Mouse (Mus musculus): ENCODE data around the gene Spaca4. TPM values are rescaled to one million over a fixed set of nuclear protein-coding genes. Genes with fewer than 3 reads are reported as not detected.

Spaca4 gene
- polyA plus RNA-seq, 2 experiments = not detected

DNA sequence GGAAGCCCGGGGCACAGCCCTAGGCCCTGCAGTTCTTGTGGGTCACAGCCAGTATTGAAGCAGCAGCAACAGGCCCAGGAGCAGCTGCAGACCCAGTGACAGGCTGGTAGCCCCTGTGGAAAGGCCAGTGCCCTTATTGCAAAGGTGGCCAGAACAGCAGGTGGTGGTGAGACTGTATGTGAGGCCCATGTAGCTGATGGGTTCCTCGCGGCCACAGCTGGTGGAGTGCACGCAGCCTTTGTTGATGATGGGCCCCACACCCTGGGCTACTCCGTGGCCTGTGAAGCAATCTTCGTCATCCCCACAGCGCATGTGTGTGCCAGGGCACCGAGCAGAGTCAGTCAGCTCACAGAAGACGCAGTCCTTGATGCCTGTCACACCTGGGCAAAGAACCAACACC lies 462 bp downstream of the Spaca4 start:
- Histone ChIP-seq H3K27me3 (ENCODE audit: control insufficient read depth, insufficient read depth, low read length) (no peaks in the 10 kb centered on the region), H3K27ac (no peak overlapping the region), H3K4me1 (replicated peaks; ENCODE audit: control insufficient read depth in 2 of 2, insufficient read depth in 2 of 2, low read length in 1 of 2) (no peaks in the 10 kb centered on the region), H3K4me2 (ENCODE audit: low read depth) (no peak overlapping the region), H3K9ac (replicated peaks) (no peak overlapping the region), H3K4me3 (ENCODE audit: insufficient read depth in 1 of 2, low read depth in 2 of 2, low read length in 2 of 2) (no peak overlapping the region), H3K36me3 (replicated peaks; ENCODE audit: control insufficient read depth, insufficient read depth, low read depth) (peaks cover 28% of the 10 kb centered on the region), H3K9me3 (ENCODE audit: control insufficient read depth, low read length) (no peaks in the 10 kb centered on the region)
- TF ChIP-seq EP300 (IDR thresholded peaks at IDR 0.05; ENCODE audit: low read depth) (no peak), CTCF (IDR thresholded peaks at IDR 0.05; ENCODE audit: low read depth) (no peak)
- 74% methylated on average over 9 of the region's 9 CpGs for WGBS (ENCODE audit: insufficient replicate concordance)
- no peak for ATAC-seq (ENCODE audit: insufficient read depth)
- no peak for DNase-seq (ENCODE audit: low read depth in 3 of 3, low spot score in 3 of 3)

DNA sequence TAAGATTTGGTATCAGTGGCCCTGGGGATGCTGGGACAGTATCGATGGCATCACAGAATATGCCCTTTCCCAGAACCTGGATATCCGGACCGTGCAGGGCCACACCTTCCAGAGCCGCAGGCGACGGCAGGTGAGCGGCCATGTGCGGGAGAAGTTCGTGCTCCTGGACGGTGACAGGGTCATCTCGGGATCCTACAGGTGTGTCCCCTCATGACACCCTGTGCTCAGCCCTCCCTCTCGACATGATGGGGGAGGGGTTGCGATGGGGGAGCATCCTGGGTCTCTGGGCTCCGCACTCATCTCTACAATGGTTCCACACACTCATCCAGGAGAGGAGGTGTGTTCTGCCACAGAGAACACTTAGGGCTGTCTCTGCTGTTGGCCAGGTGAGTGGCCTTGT lies 1.8 kb downstream of the Spaca4 start:
- Histone ChIP-seq H3K27ac (no peak overlapping the region), H3K4me1 (replicated peaks; ENCODE audit: control insufficient read depth in 2 of 2, insufficient read depth in 2 of 2, low read length in 1 of 2) (peaks cover 3 to 8% of the 10 kb centered on the region in 2 experiments; a peak in 1 of 4 replicates), H3K27me3 (ENCODE audit: control insufficient read depth, insufficient read depth, low read length) (no peaks in the 10 kb centered on the region), H3K9ac (replicated peaks) (no peak overlapping the region), H3K4me2 (ENCODE audit: low read depth) (no peak overlapping the region), H3K36me3 (replicated peaks; ENCODE audit: control insufficient read depth, insufficient read depth, low read depth) (peaks cover 41% of the 10 kb centered on the region), H3K9me3 (ENCODE audit: control insufficient read depth, low read length) (no peaks in the 10 kb centered on the region), H3K4me3 (ENCODE audit: insufficient read depth in 1 of 2, low read depth in 2 of 2, low read length in 2 of 2) (no peak overlapping the region)
- 88% methylated on average over 14 of the region's 14 CpGs for WGBS (ENCODE audit: insufficient replicate concordance)
- DNase-seq (ENCODE audit: low read depth in 3 of 3, low spot score in 3 of 3) (no peak), ATAC-seq (ENCODE audit: insufficient read depth) (no peak)
- TF ChIP-seq EP300 (IDR thresholded peaks at IDR 0.05; ENCODE audit: low read depth) (no peak), CTCF (IDR thresholded peaks at IDR 0.05; ENCODE audit: low read depth) (no peak)

DNA sequence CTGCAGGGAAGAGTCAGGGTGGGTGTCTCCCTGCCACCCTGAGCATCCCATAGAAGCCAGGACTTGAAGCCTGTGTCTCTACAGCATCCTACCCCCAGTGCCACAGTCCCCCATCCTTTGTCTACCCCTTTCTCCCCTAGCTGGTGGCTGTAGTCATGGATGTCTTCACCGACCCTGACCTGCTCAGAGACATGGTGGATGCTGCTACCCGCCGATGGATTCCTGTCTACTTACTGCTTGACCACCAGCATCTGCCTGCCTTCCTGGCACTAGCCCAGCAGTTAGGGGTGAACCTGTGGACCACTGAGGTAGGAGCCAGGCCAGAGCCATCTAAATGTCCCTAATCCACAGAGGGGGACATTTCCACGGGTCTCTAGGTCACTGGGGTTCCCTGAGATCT lies 2.3 kb downstream of the Spaca4 start:
- Histone ChIP-seq H3K27ac (no peak overlapping the region), H3K9ac (replicated peaks) (no peak overlapping the region), H3K27me3 (ENCODE audit: control insufficient read depth, insufficient read depth, low read length) (no peaks in the 10 kb centered on the region), H3K9me3 (ENCODE audit: control insufficient read depth, low read length) (no peaks in the 10 kb centered on the region), H3K4me2 (ENCODE audit: low read depth) (no peak overlapping the region), H3K36me3 (replicated peaks; ENCODE audit: control insufficient read depth, insufficient read depth, low read depth) (peaks cover 41% of the 10 kb centered on the region), H3K4me3 (ENCODE audit: insufficient read depth in 1 of 2, low read depth in 2 of 2, low read length in 2 of 2) (no peak overlapping the region), H3K4me1 (replicated peaks; ENCODE audit: control insufficient read depth in 2 of 2, insufficient read depth in 2 of 2, low read length in 1 of 2) (peaks cover 3 to 8% of the 10 kb centered on the region in 2 experiments; a peak in 1 of 4 replicates)
- ATAC-seq (ENCODE audit: insufficient read depth) = no peak
- TF ChIP-seq EP300 (IDR thresholded peaks at IDR 0.05; ENCODE audit: low read depth) (no peak), CTCF (IDR thresholded peaks at IDR 0.05; ENCODE audit: low read depth) (no peak)
- WGBS (ENCODE audit: insufficient replicate concordance) = 77% methylated on average over 4 of the region's 4 CpGs
- DNase-seq (ENCODE audit: low read depth in 3 of 3, low spot score in 3 of 3) = no peak

DNA sequence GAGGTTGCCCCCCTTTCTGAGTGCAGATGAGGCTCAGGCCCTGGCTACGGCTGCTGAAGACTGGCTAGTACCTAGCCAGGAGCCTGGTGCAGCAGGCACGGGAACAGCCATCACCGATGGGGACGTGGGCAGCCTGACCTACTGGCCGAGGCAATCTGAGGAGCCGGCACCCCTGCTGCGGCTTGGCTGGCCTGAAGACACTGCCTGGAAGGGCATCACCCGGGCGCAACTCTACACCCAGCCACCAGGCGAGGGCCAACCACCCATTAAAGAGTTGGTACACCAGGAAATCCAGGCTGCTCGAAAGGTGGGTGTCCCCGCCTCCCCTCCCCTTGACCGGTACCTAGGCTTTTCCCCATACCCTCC lies 3.3 kb downstream of the Spaca4 start:
- Histone ChIP-seq H3K4me3 (ENCODE audit: insufficient read depth in 1 of 2, low read depth in 2 of 2, low read length in 2 of 2) (no peak overlapping the region), H3K27me3 (ENCODE audit: control insufficient read depth, insufficient read depth, low read length) (no peaks in the 10 kb centered on the region), H3K9me3 (ENCODE audit: control insufficient read depth, low read length) (no peaks in the 10 kb centered on the region), H3K9ac (replicated peaks) (no peak overlapping the region), H3K4me2 (ENCODE audit: low read depth) (no peak overlapping the region), H3K36me3 (replicated peaks; ENCODE audit: control insufficient read depth, insufficient read depth, low read depth) (peaks cover 41% of the 10 kb centered on the region), H3K4me1 (replicated peaks; ENCODE audit: control insufficient read depth in 2 of 2, insufficient read depth in 2 of 2, low read length in 1 of 2) (peaks cover 3 to 8% of the 10 kb centered on the region in 2 experiments; a peak in 1 of 4 replicates), H3K27ac (no peak overlapping the region)
- DNase-seq (ENCODE audit: low read depth in 3 of 3, low spot score in 3 of 3) = no peak
- WGBS (ENCODE audit: insufficient replicate concordance) = 83% methylated on average over 13 of the region's 13 CpGs
- TF ChIP-seq EP300 (IDR thresholded peaks at IDR 0.05; ENCODE audit: low read depth) = no peak
- TF ChIP-seq CTCF (IDR thresholded peaks at IDR 0.05; ENCODE audit: low read depth) = peak; percentile 27; the same call in 1 of the 2 replicates
- ATAC-seq (ENCODE audit: insufficient read depth) = no peak

DNA sequence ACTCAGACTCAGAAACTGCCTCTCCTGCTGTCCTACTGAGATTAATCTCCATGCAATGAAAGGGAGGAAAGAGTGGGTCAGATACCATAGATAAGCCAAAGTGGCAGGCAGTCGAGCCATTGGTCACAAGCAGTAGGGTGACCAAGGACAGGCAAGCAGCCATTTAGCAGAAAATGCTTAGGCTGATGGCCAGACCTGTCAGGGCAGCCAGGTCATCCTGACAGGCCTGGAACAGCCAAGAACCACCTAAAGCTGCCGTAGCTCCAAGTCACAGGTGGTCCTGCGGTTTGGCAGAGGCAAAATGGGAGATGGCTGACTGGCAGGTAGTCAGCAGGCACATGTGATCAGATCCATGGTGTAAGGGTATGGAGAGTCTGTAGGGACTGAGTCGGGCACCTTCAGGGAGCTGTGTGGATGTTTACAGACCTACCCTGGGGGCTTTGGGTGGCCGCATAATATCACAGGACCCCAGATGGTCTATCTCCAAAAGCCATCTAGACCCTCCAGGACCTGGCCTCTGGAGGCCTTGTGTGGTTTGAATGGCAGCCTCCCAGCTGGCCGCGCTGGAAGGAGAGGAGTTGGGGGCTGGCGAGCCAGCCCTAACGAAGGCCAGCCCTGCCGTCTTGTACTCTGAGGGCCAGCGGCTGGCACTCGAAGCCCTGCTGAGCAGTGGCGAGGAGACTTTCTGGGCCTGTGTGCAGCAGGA lies 3.8 kb downstream of the Spaca4 start:
- no peak for DNase-seq (ENCODE audit: low read depth in 3 of 3, low spot score in 3 of 3)
- H3K27ac ChIP-seq = no peak overlapping the region
- 63% methylated on average over 13 of the region's 13 CpGs for WGBS (ENCODE audit: insufficient replicate concordance)
- H3K4me2 ChIP-seq (ENCODE audit: low read depth) = no peak overlapping the region
- H3K9me3 ChIP-seq (ENCODE audit: control insufficient read depth, low read length) = no peaks in the 10 kb centered on the region
- no peak for ATAC-seq (ENCODE audit: insufficient read depth)
- no peak overlapping the region for H3K9ac ChIP-seq (replicated peaks)
- no peak overlapping the region for H3K4me3 ChIP-seq (ENCODE audit: insufficient read depth in 1 of 2, low read depth in 2 of 2, low read length in 2 of 2)
- H3K4me1 ChIP-seq (replicated peaks; ENCODE audit: control insufficient read depth in 2 of 2, insufficient read depth in 2 of 2, low read length in 1 of 2) = peaks cover 3 to 8% of the 10 kb centered on the region in 2 experiments; a peak in 1 of 4 replicates
- peaks cover 41% of the 10 kb centered on the region for H3K36me3 ChIP-seq (replicated peaks; ENCODE audit: control insufficient read depth, insufficient read depth, low read depth)
- TF ChIP-seq EP300 (IDR thresholded peaks at IDR 0.05; ENCODE audit: low read depth) = no peak
- no peak for TF ChIP-seq CTCF (IDR thresholded peaks at IDR 0.05; ENCODE audit: low read depth)
- H3K27me3 ChIP-seq (ENCODE audit: control insufficient read depth, insufficient read depth, low read length) = no peaks in the 10 kb centered on the region
